Mouse (Mus musculus) intestine, postnatal 0 days (tissue): ENCODE results near the gene Inpp5e. TPM values are rescaled to one million over a fixed set of nuclear protein-coding genes. Genes with fewer than 3 reads are reported as not detected.

ENCODE experiments used
- ATAC-seq: fragments of 200-750 bp; cut with Nextera tagmentation; 2 replicates; pipeline ENCODE4 v1.8.0; 2017; ENCODE audit warnings: mild to moderate bottlenecking, moderate TSS enrichment, moderate library complexity
- H3K27ac ChIP-seq: fragments of 300-500 bp; sonication (generic); 2 replicates; pipeline ENCODE4 v1.5.1; 2014; ENCODE audit warnings: mild to moderate bottlenecking, low read depth, low read length, moderate library complexity
- H3K27me3 ChIP-seq: fragments of 300-500 bp; sonication (generic); replicated peaks from 2 replicates; pipeline ENCODE4 v1.6.1; 2014; ENCODE audit warnings: low read length, mixed read lengths; ENCODE audit not compliant: control insufficient read depth, insufficient read depth
- H3K36me3 ChIP-seq: fragments of 300-500 bp; sonication (generic); 2 replicates; pipeline ENCODE4 v1.6.1; 2014; ENCODE audit warnings: mild to moderate bottlenecking, moderate library complexity; ENCODE audit not compliant: control insufficient read depth, insufficient read depth
- H3K4me1 ChIP-seq: fragments of 300-500 bp; sonication (generic); replicated peaks from 2 replicates; pipeline ENCODE4 v1.6.1; 2014; ENCODE audit warnings: antibody characterized with exemption, low read length, mixed read lengths; ENCODE audit not compliant: control insufficient read depth, insufficient read depth
- H3K4me2 ChIP-seq: fragments of 300-500 bp; sonication (generic); replicated peaks from 2 replicates; pipeline ENCODE4 v1.6.1; 2014; ENCODE audit warnings: low read depth, mild to moderate bottlenecking, moderate library complexity
- H3K4me3 ChIP-seq: fragments of 300-500 bp; sonication (generic); 2 replicates; pipeline ENCODE4 v1.5.1; 2014; ENCODE audit warnings: low read depth, low read length
- H3K9ac ChIP-seq: fragments of 300-500 bp; sonication (generic); 2 replicates; pipeline ENCODE4 v1.6.1; 2014; ENCODE audit warnings: mild to moderate bottlenecking, low read depth, low read length
- H3K9me3 ChIP-seq: fragments of 300-500 bp; sonication (generic); 2 replicates; pipeline ENCODE4 v1.6.1; 2016; ENCODE audit warnings: mixed run types; ENCODE audit not compliant: control insufficient read depth
- CTCF ChIP-seq: sonication (generic); IDR thresholded peaks from 2 replicates; pipeline ENCODE4 v1.5.1; 2016; ENCODE audit warnings: low read depth, mild to moderate bottlenecking, control low read depth, antibody characterized with exemption, moderate library complexity
- WGBS: fragments of 180-500 bp; shearing (Covaris S2); extraction: QIAGEN DNeasy Blood & Tissue Kit; methylation state at CpG from one replicate; pipeline ENCODE4 v1.1.7; 2014; 5-methylcytosine and 5-hydroxymethylcytosine counted together
- polyA plus RNA-seq: library from polyadenylated mRNA; unstranded; fragments of >200 nt; fragmentation: Nextera tagmentation; extraction: Ambion mirVana; gene quantifications from 2 replicates; pipeline ENCODE4 v1.2.1, GENCODE M21; 2015

Inpp5e gene
- polyA plus RNA-seq, 1 experiment from 2014 or later = 6.8 TPM

- Histone ChIP-seq H3K27me3 (no peaks in the 10 kb centered on the region), H3K9me3 (no peaks in the 10 kb centered on the region), H3K4me3 (no peak overlapping the region), H3K9ac (no peak overlapping the region), H3K4me1 (peaks cover 10% of the 10 kb centered on the region; the same call in 1 of the 2 replicates), H3K36me3 (peaks cover 20% of the 10 kb centered on the region; the same call in 1 of the 2 replicates), H3K4me2 (no peak overlapping the region), H3K27ac (no peak overlapping the region)
- TF ChIP-seq CTCF = no peak
- 44% methylated on average over 6 of the region's 6 CpGs for WGBS
- no peak for ATAC-seq
Measured at GRCm38 (mm10) chr2:26348241-26348640, 60.8 kb downstream of the Inpp5e start.

Other genes with a start within 250 kb of the Inpp5e start
- 0.10 TPM in 1 of 2 replicates, not detected in the other for gene Lhx3, start 200.9 kb downstream of the Inpp5e start, polyA plus RNA-seq
- 7.0 and 7.5 TPM in 2 replicates for gene Qsox2, start 171.7 kb downstream of the Inpp5e start, polyA plus RNA-seq
- gene Ccdc187, start 114.6 kb downstream of the Inpp5e start, polyA plus RNA-seq = 0.09 and 0.21 TPM in 2 replicates
- gene Gpsm1, start 93.7 kb downstream of the Inpp5e start, polyA plus RNA-seq = 6.3 and 6.9 TPM in 2 replicates
- gene Dnlz, start 57.1 kb downstream of the Inpp5e start, polyA plus RNA-seq = 16.4 and 17.0 TPM in 2 replicates
- 0.26 and 0.33 TPM in 2 replicates for gene Card9, start 48.3 kb downstream of the Inpp5e start, polyA plus RNA-seq
- gene Snapc4, start 28.6 kb downstream of the Inpp5e start, polyA plus RNA-seq = 5.6 and 6.7 TPM in 2 replicates
- gene Entr1, start 19.9 kb downstream of the Inpp5e start, polyA plus RNA-seq = 45.6 and 49.3 TPM in 2 replicates
- gene Pmpca, start 19.9 kb downstream of the Inpp5e start, polyA plus RNA-seq = 46.4 and 47.6 TPM in 2 replicates
- 17.4 and 18.3 TPM in 2 replicates for gene Sec16a, start 36.0 kb upstream of the Inpp5e start, polyA plus RNA-seq
- gene Notch1, start 107.5 kb upstream of the Inpp5e start, polyA plus RNA-seq = 3.6 and 3.7 TPM in 2 replicates
- 54.4 and 65.2 TPM in 2 replicates for gene Egfl7, start 170.8 kb upstream of the Inpp5e start, polyA plus RNA-seq
- gene Gm20532, start 177.4 kb upstream of the Inpp5e start, polyA plus RNA-seq = not detected in 2 replicates
- 124 and 128 TPM in 2 replicates for gene Agpat2, start 195.2 kb upstream of the Inpp5e start, polyA plus RNA-seq
- 6.8 and 6.9 TPM in 2 replicates for gene Fam69b, start 219.3 kb upstream of the Inpp5e start, polyA plus RNA-seq